Mouse (Mus musculus): ENCODE measurements around the gene Chil5. TPM values are rescaled to one million over a fixed set of nuclear protein-coding genes. Genes with fewer than 3 reads are reported as not detected.
"Not testable (repeated sequence)": the region's sequence is repeated elsewhere in the genome, so short reads cannot be mapped to it uniquely, and the experiment has no call there.

Gene Chil5
- polyA plus RNA-seq (2014; fragmentation: Nextera tagmentation; extraction: Ambion mirVana), result not detected in 2 replicates

DNA sequence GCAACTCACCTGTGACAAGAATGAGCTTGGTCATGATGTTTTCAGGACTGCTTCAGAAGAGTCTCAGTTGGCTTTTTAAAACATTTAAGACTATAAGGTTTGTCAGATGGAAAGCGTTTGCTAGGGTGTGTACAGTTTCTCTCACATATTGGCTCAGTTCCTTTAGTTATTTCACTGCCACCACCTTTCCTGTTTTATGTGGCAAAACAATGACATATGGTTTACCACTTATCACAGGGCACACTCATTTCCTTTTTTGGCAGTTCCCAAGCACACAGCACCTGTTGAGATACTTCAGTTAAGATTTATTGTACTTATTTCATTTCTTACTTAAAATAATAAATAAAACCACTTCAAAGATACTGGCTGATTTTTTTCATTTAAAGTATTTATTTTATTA, at the start of gene Chil5:
Gene Chil5, minus strand, starts transcription at position 34 of the 400 bp plus-strand sequence.
- H3K27ac ChIP-seq (ENCODE audit: low read depth, low read length), result no peak within 1 kb of the TSS
- H3K4me2 ChIP-seq (ENCODE audit: low read depth, low read length), result no peak within 1 kb of the TSS
- no peaks in the 10 kb centered on the region for H3K27me3 ChIP-seq (ENCODE audit: control insufficient read depth, insufficient read depth, low read length)
- no peaks in the 10 kb centered on the region for H3K9me3 ChIP-seq (ENCODE audit: control insufficient read depth, low read length)
- ATAC-seq (ENCODE audit: low read depth), result no peak
- no peaks in the 10 kb centered on the region for H3K36me3 ChIP-seq (ENCODE audit: control insufficient read depth, insufficient read depth, low read length)
- WGBS, result 84% methylated on average over 1 of the region's 1 CpGs
- H3K4me3 ChIP-seq (ENCODE audit: low read depth, low read length), result no peak within 1 kb of the TSS
- H3K9ac ChIP-seq (replicated peaks; ENCODE audit: low read depth, low read length), result no peak within 1 kb of the TSS
- H3K4me1 ChIP-seq (ENCODE audit: control insufficient read depth, insufficient read depth, low read length), result no peaks in the 10 kb centered on the region

DNA sequence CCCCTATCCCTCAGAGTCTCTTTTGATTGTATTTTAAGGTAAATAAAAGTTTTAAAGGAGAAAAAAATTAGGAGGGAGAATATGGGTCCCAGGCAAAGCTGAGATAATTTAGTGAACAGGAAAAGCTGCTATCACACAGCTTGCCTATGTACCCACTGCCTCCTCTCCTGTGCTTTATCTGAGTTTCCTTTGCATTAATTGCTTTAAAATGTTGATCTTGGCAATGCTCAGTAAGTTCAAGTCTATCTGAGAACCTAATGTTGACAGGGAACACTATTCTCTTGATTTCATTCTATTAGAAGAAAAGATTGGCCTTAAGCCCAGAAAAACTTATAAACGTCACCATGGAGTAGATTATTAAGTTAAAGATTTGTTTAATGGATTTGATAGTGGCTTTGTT, 42.2 kb upstream of the Chil5 start:
- Histone ChIP-seq H3K4me2 (ENCODE audit: low read depth, low read length) (no peak overlapping the region), H3K4me1 (ENCODE audit: control insufficient read depth, insufficient read depth, low read length) (no peaks in the 10 kb centered on the region), H3K9ac (replicated peaks; ENCODE audit: low read depth, low read length) (no peak overlapping the region), H3K4me3 (ENCODE audit: low read depth, low read length) (no peak overlapping the region), H3K36me3 (ENCODE audit: control insufficient read depth, insufficient read depth, low read length) (no peaks in the 10 kb centered on the region), H3K27ac (ENCODE audit: low read depth, low read length) (no peak overlapping the region), H3K27me3 (ENCODE audit: control insufficient read depth, insufficient read depth, low read length) (no peaks in the 10 kb centered on the region), H3K9me3 (ENCODE audit: control insufficient read depth, low read length) (no peaks in the 10 kb centered on the region)
- no peak for ATAC-seq (ENCODE audit: low read depth)
- 79% methylated on average over 1 of the region's 1 CpGs for WGBS

DNA sequence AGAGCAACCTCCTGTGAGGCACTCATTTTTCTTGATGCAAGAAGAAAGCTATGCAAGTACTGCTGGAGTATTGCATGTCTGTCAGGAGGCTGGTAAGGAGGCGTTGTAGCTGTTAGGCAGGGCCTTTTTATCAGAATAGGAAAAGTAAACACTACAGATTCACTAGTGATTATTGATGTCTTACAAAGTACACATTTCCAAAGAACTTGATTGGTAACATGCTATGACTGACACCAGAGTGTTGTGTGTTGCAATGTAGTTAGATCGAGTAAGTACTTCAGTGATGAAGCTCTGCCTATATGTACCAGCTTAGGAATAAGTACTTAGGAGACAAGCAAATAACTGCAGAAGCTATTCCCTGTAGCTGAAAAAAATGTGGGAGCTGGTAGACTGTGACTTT, 38.4 kb upstream of the Chil5 start:
- no peak for ATAC-seq (ENCODE audit: low read depth)
- no peak overlapping the region for H3K4me2 ChIP-seq (ENCODE audit: low read depth, low read length)
- no peak overlapping the region for H3K27ac ChIP-seq (ENCODE audit: low read depth, low read length)
- no peaks in the 10 kb centered on the region for H3K9me3 ChIP-seq (ENCODE audit: control insufficient read depth, low read length)
- 92% methylated on average over 2 of the region's 2 CpGs for WGBS
- H3K9ac ChIP-seq (replicated peaks; ENCODE audit: low read depth, low read length), result no peak overlapping the region
- no peaks in the 10 kb centered on the region for H3K4me1 ChIP-seq (ENCODE audit: control insufficient read depth, insufficient read depth, low read length)
- no peaks in the 10 kb centered on the region for H3K36me3 ChIP-seq (ENCODE audit: control insufficient read depth, insufficient read depth, low read length)
- H3K27me3 ChIP-seq (ENCODE audit: control insufficient read depth, insufficient read depth, low read length), result no peaks in the 10 kb centered on the region
- no peak overlapping the region for H3K4me3 ChIP-seq (ENCODE audit: low read depth, low read length)

DNA sequence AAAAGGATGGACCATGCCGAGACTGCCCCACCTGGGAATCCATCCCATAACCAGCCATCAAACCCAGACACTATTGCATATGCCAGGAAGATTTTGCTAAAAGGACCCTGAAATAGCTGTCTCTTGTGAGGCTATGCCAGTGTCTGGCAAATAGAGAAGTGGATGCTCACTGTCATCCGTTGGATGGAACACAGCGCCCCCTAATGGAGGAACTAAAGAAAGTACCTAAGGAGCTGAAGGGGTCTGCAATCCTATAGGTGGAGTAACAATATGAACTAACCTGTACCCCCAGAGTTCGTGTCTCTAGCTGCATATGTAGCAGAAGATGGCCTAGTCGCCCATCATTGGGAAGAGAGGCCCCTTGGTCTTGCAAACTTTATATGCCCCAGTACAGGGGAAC, 35.1 kb upstream of the Chil5 start:
- not testable (repeated sequence) for H3K27me3 ChIP-seq (ENCODE audit: control insufficient read depth, insufficient read depth, low read length); H3K27ac ChIP-seq (ENCODE audit: low read depth, low read length); ATAC-seq (ENCODE audit: low read depth); H3K4me2 ChIP-seq (ENCODE audit: low read depth, low read length); H3K36me3 ChIP-seq (ENCODE audit: control insufficient read depth, insufficient read depth, low read length); H3K4me1 ChIP-seq (ENCODE audit: control insufficient read depth, insufficient read depth, low read length); H3K9me3 ChIP-seq (ENCODE audit: control insufficient read depth, low read length); H3K9ac ChIP-seq (replicated peaks; ENCODE audit: low read depth, low read length); H3K4me3 ChIP-seq (ENCODE audit: low read depth, low read length)
- WGBS, result 36% methylated on average over 5 of the region's 5 CpGs

DNA sequence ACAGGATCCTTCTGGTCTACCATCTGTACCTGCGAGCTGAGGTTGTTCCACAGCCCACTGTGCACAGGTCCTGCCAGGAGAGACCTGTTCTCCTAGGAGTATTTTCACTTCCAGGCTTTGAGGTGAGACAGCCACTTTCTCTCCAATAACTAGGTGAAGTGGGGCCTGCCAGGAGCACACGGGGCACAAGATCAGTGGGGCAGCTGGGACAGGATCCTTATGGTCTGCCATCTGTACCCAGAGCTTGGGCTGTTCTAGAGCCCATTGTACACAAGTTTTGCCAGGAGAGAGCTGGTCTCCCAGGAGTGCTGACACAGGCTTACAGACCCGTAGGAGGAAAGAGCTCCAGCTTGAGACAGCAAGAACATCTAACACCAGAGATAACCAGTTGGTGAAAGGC, 25.4 kb upstream of the Chil5 start:
- ATAC-seq (ENCODE audit: low read depth), result no peak
- no peak overlapping the region for H3K9ac ChIP-seq (replicated peaks; ENCODE audit: low read depth, low read length)
- no peaks in the 10 kb centered on the region for H3K27me3 ChIP-seq (ENCODE audit: control insufficient read depth, insufficient read depth, low read length)
- no peak overlapping the region for H3K4me2 ChIP-seq (ENCODE audit: low read depth, low read length)
- no peak overlapping the region for H3K4me3 ChIP-seq (ENCODE audit: low read depth, low read length)
- H3K9me3 ChIP-seq (ENCODE audit: control insufficient read depth, low read length), result no peaks in the 10 kb centered on the region
- WGBS, result 85% methylated on average over 3 of the region's 3 CpGs
- H3K27ac ChIP-seq (ENCODE audit: low read depth, low read length), result no peak overlapping the region
- H3K4me1 ChIP-seq (ENCODE audit: control insufficient read depth, insufficient read depth, low read length), result no peaks in the 10 kb centered on the region
- H3K36me3 ChIP-seq (ENCODE audit: control insufficient read depth, insufficient read depth, low read length), result no peaks in the 10 kb centered on the region

DNA sequence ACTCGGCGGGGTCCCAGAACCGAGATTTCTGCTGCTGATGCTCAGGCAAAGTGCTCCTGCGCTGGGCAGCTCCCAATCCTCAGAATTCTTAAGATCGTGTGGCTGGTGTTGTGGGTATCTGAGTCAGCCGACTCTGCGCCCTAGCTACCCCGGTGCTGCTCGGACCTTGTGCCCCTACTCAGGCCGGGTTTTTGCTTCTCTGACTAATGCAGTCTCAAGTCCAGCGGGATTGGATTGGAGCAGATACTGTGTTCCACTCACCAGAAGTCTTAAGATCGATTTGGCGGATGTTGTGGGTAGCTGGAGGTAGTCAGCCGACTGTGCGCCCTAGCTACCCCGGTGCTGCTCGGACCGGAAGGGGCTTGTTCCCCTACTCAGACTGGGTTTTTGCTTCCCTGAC, 19.3 kb upstream of the Chil5 start:
- no peaks in the 10 kb centered on the region for H3K9me3 ChIP-seq (ENCODE audit: control insufficient read depth, low read length)
- no peak for ATAC-seq (ENCODE audit: low read depth)
- no peak overlapping the region for H3K4me2 ChIP-seq (ENCODE audit: low read depth, low read length)
- H3K9ac ChIP-seq (replicated peaks; ENCODE audit: low read depth, low read length), result no peak overlapping the region
- H3K4me3 ChIP-seq (ENCODE audit: low read depth, low read length), result no peak overlapping the region
- H3K4me1 ChIP-seq (ENCODE audit: control insufficient read depth, insufficient read depth, low read length), result no peaks in the 10 kb centered on the region
- H3K27ac ChIP-seq (ENCODE audit: low read depth, low read length), result no peak overlapping the region
- no peaks in the 10 kb centered on the region for H3K27me3 ChIP-seq (ENCODE audit: control insufficient read depth, insufficient read depth, low read length)
- 70% methylated on average over 18 of the region's 18 CpGs for WGBS
- no peaks in the 10 kb centered on the region for H3K36me3 ChIP-seq (ENCODE audit: control insufficient read depth, insufficient read depth, low read length)

DNA sequence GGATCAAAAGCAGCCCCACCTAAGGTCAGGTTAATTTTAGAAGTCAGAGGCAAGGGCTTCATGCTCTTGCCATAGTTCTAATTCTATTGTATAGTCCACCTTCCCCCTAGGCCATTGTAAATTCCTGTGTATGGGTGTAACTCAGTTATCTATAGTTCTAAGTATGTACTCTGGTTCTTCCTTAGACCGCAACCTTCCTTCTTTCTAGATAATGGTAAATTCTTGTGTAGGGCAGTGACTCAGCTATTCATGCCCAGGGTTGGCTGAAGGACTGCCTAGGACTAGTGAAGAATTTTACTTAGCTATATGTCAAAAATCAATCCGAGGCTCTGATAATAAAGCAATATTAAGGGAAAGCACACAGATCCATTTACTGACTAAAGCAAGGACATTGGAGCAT, 7.7 kb upstream of the Chil5 start:
- Histone ChIP-seq H3K27me3 (ENCODE audit: control insufficient read depth, insufficient read depth, low read length) (no peaks in the 10 kb centered on the region), H3K4me1 (ENCODE audit: control insufficient read depth, insufficient read depth, low read length) (no peaks in the 10 kb centered on the region), H3K27ac (ENCODE audit: low read depth, low read length) (no peak overlapping the region), H3K4me3 (ENCODE audit: low read depth, low read length) (no peak overlapping the region), H3K9ac (replicated peaks; ENCODE audit: low read depth, low read length) (no peak overlapping the region), H3K4me2 (ENCODE audit: low read depth, low read length) (no peak overlapping the region), H3K9me3 (ENCODE audit: control insufficient read depth, low read length) (no peaks in the 10 kb centered on the region), H3K36me3 (ENCODE audit: control insufficient read depth, insufficient read depth, low read length) (no peaks in the 10 kb centered on the region)
- ATAC-seq (ENCODE audit: low read depth), result no peak
- WGBS, result 91% methylated on average over 2 of the region's 2 CpGs

DNA sequence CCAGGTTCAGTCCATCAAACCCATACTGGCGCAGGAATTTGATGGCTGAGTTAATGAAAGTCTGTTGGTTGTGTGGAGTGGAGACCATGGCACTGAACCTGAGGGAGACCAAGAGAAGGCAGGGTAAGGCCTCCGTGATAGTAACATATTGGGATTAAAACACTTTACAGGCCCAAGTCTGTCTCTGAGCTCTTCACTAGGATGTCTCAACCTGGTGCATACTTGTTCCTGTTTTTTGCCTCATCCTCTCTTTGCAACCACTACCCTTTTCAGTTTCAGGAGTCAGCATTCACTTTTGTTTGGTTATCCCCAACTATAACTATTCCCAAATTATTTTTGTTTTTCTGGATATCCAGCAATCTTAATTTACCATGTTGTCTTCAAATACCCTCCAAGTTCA, 8.5 kb downstream of the Chil5 start:
- H3K27me3 ChIP-seq (ENCODE audit: control insufficient read depth, insufficient read depth, low read length), result no peaks in the 10 kb centered on the region
- 87% methylated on average over 2 of the region's 2 CpGs for WGBS
- ATAC-seq (ENCODE audit: low read depth), result no peak

DNA sequence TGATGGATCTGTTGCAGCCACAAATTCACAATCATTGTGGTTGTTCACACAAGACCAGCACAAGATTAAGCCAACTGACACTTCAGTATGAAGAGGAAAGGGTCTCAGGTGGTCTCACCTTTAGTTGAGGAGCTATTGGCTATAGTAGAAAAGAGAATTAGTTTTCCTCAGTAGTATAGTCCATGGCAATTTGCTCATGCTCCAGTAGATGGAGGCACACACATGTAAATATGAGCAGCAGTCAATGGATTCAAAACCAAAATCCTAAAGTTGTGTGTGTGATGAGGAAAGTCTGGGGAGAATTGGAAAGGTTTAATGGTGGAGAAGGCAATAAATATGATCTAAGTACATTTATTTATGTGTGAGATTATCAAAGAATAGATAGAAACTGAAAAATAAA, 10.8 kb downstream of the Chil5 start:
- no peak overlapping the region for H3K4me2 ChIP-seq (ENCODE audit: low read depth, low read length)
- H3K9me3 ChIP-seq (ENCODE audit: control insufficient read depth, low read length), result no peaks in the 10 kb centered on the region
- H3K9ac ChIP-seq (replicated peaks; ENCODE audit: low read depth, low read length), result no peak overlapping the region
- H3K4me3 ChIP-seq (ENCODE audit: low read depth, low read length), result no peak overlapping the region
- no peak for ATAC-seq (ENCODE audit: low read depth)
- no peaks in the 10 kb centered on the region for H3K4me1 ChIP-seq (ENCODE audit: control insufficient read depth, insufficient read depth, low read length)
- no peaks in the 10 kb centered on the region for H3K36me3 ChIP-seq (ENCODE audit: control insufficient read depth, insufficient read depth, low read length)
- no peaks in the 10 kb centered on the region for H3K27me3 ChIP-seq (ENCODE audit: control insufficient read depth, insufficient read depth, low read length)
- no peak overlapping the region for H3K27ac ChIP-seq (ENCODE audit: low read depth, low read length)

More for the DNA sequence above, 8.5 kb downstream of the Chil5 start:
- Histone ChIP-seq H3K36me3 (ENCODE audit: control insufficient read depth, insufficient read depth, low read length) (no peaks in the 10 kb centered on the region), H3K9ac (replicated peaks; ENCODE audit: low read depth, low read length) (no peak overlapping the region), H3K4me3 (ENCODE audit: low read depth, low read length) (no peak overlapping the region), H3K4me1 (ENCODE audit: control insufficient read depth, insufficient read depth, low read length) (no peaks in the 10 kb centered on the region), H3K4me2 (ENCODE audit: low read depth, low read length) (no peak overlapping the region), H3K27ac (ENCODE audit: low read depth, low read length) (no peak overlapping the region), H3K9me3 (ENCODE audit: control insufficient read depth, low read length) (no peaks in the 10 kb centered on the region)

DNA sequence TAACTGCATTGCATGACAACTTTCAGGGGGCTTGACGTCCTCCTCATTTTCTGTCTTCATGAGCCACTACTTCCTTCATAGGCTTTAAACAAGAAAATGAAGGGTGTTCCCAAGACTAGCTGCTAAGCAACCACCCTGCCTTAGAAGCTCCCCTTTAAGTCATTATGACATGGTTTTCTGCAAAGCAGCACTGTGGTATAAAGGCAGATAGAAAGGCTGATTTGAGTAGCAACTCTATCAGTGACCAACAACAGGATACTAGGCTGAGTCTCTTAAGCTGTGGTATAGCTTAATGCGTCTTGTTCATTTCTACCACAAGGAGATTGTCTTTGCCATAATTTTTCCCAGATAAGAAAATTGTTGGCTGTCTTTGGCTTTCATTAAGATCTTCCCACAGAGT, 18.1 kb downstream of the Chil5 start, which contains the start of gene Pifo:
Gene Pifo, minus strand, starts transcription at position 101 of the 400 bp plus-strand sequence.
- H3K4me1 ChIP-seq (ENCODE audit: control insufficient read depth, insufficient read depth, low read length), result no peaks in the 10 kb centered on the region
- no peaks in the 10 kb centered on the region for H3K9me3 ChIP-seq (ENCODE audit: control insufficient read depth, low read length)
- no peak within 1 kb of the TSS for H3K4me2 ChIP-seq (ENCODE audit: low read depth, low read length)
- no peaks in the 10 kb centered on the region for H3K27me3 ChIP-seq (ENCODE audit: control insufficient read depth, insufficient read depth, low read length)
- no peak within 1 kb of the TSS for H3K9ac ChIP-seq (replicated peaks; ENCODE audit: low read depth, low read length)
- no peak within 1 kb of the TSS for H3K4me3 ChIP-seq (ENCODE audit: low read depth, low read length)
- no peaks in the 10 kb centered on the region for H3K36me3 ChIP-seq (ENCODE audit: control insufficient read depth, insufficient read depth, low read length)
- ATAC-seq (ENCODE audit: low read depth), result no peak
- H3K27ac ChIP-seq (ENCODE audit: low read depth, low read length), result no peak within 1 kb of the TSS
- WGBS, result 100% methylated on average over 2 of the region's 2 CpGs

Data from neural tube, embryonic 14.5 days (tissue).